Mouse (Mus musculus): ENCODE results near the gene Snx9. TPM values are rescaled to one million over a fixed set of nuclear protein-coding genes. Genes with fewer than 3 reads are reported as not detected.
A peak's percentile ranks its signal among the peaks of the same experiment; 100 is the strongest.

Snx9 gene
- polyA plus RNA-seq, 2 experiments, result 9.4 to 11.6 TPM

- Histone ChIP-seq H3K4me2 (ENCODE audit: low read depth) (no peak overlapping the region), H3K36me3 (replicated peaks; ENCODE audit: control insufficient read depth, insufficient read depth, low read depth) (no peaks in the 10 kb centered on the region), H3K27ac (no peak overlapping the region), H3K9me3 (ENCODE audit: control insufficient read depth, low read length) (no peaks in the 10 kb centered on the region), H3K9ac (replicated peaks) (no peak overlapping the region), H3K4me1 (replicated peaks; ENCODE audit: control insufficient read depth in 2 of 2, insufficient read depth in 2 of 2, low read length in 1 of 2) (peaks cover 0 to 12% of the 10 kb centered on the region in 2 experiments; a peak in 2 of 4 replicates), H3K27me3 (ENCODE audit: control insufficient read depth, insufficient read depth, low read length) (no peaks in the 10 kb centered on the region), H3K4me3 (ENCODE audit: insufficient read depth in 1 of 2, low read depth in 2 of 2, low read length in 2 of 2) (no peak overlapping the region)
- no peak for TF ChIP-seq EP300 (IDR thresholded peaks at IDR 0.05; ENCODE audit: low read depth)
- no peak for TF ChIP-seq CTCF (IDR thresholded peaks at IDR 0.05; ENCODE audit: low read depth)
- ATAC-seq (ENCODE audit: insufficient read depth) (0 out of 2 replicates have a peak, but pooled peaks have one; percentile 23), DNase-seq (ENCODE audit: low read depth in 3 of 3, low spot score in 3 of 3) (no peak)
- 70% methylated on average over 3 of the region's 3 CpGs for WGBS (ENCODE audit: insufficient replicate concordance)
Measured at GRCm38 (mm10) chr17:5969246-5969645, 128.1 kb downstream of the Snx9 start.

GRCm38 (mm10) chr17:5970298-5970821 is 129.2 kb downstream of the Snx9 start:
- Histone ChIP-seq H3K27me3 (ENCODE audit: control insufficient read depth, insufficient read depth, low read length) (no peaks in the 10 kb centered on the region), H3K4me2 (ENCODE audit: low read depth) (no peak overlapping the region), H3K9me3 (ENCODE audit: control insufficient read depth, low read length) (no peaks in the 10 kb centered on the region), H3K36me3 (replicated peaks; ENCODE audit: control insufficient read depth, insufficient read depth, low read depth) (no peaks in the 10 kb centered on the region), H3K27ac (no peak overlapping the region), H3K4me3 (ENCODE audit: insufficient read depth in 1 of 2, low read depth in 2 of 2, low read length in 2 of 2) (no peak overlapping the region), H3K9ac (replicated peaks) (no peak overlapping the region), H3K4me1 (replicated peaks; ENCODE audit: control insufficient read depth in 2 of 2, insufficient read depth in 2 of 2, low read length in 1 of 2) (peaks cover 2 to 12% of the 10 kb centered on the region in 2 experiments; a peak in 2 of 4 replicates)
- 55% methylated on average over 5 of the region's 5 CpGs for WGBS (ENCODE audit: insufficient replicate concordance)
- TF ChIP-seq EP300 (IDR thresholded peaks at IDR 0.05; ENCODE audit: low read depth) (no peak), CTCF (IDR thresholded peaks at IDR 0.05; ENCODE audit: low read depth) (no peak)
- DNase-seq (ENCODE audit: low read depth in 3 of 3, low spot score in 3 of 3), result no peak
- ATAC-seq (ENCODE audit: insufficient read depth), result no peak

- Histone ChIP-seq H3K36me3 (replicated peaks; ENCODE audit: control insufficient read depth, insufficient read depth, low read depth) (no peaks in the 10 kb centered on the region), H3K9me3 (ENCODE audit: control insufficient read depth, low read length) (no peaks in the 10 kb centered on the region), H3K27ac (no peak overlapping the region), H3K4me1 (replicated peaks; ENCODE audit: control insufficient read depth in 2 of 2, insufficient read depth in 2 of 2, low read length in 1 of 2) (peaks cover 3 to 36% of the 10 kb centered on the region in 2 experiments; a peak in 2 of 4 replicates), H3K27me3 (ENCODE audit: control insufficient read depth, insufficient read depth, low read length) (peaks cover 5% of the 10 kb centered on the region), H3K4me3 (ENCODE audit: insufficient read depth in 1 of 2, low read depth in 2 of 2, low read length in 2 of 2) (no peak overlapping the region), H3K4me2 (ENCODE audit: low read depth) (no peak overlapping the region), H3K9ac (replicated peaks) (no peak overlapping the region)
- no peak for TF ChIP-seq CTCF (IDR thresholded peaks at IDR 0.05; ENCODE audit: low read depth)
- TF ChIP-seq EP300 (IDR thresholded peaks at IDR 0.05; ENCODE audit: low read depth), result no peak
- WGBS (ENCODE audit: insufficient replicate concordance), result 52% methylated on average over 8 of the region's 8 CpGs
- no peak for ATAC-seq (ENCODE audit: insufficient read depth)
- no peak for DNase-seq (ENCODE audit: low read depth in 3 of 3, low spot score in 3 of 3)
Measured at GRCm38 (mm10) chr17:5973536-5973935, 132.4 kb downstream of the Snx9 start.

- WGBS (ENCODE audit: insufficient replicate concordance), result 8% methylated on average over 23 of the region's 23 CpGs
- DNase-seq (ENCODE audit: low read depth in 3 of 3, low spot score in 3 of 3), result no peak
- H3K9ac ChIP-seq (replicated peaks), result no peak overlapping the region
Measured at GRCm38 (mm10) chr17:5975099-5975977, 134.2 kb downstream of the Snx9 start.

More at GRCm38 (mm10) chr17:5975099-5975977, 134.2 kb downstream of the Snx9 start:
- ATAC-seq (ENCODE audit: insufficient read depth), result 0 out of 2 replicates have a peak, but pooled peaks have one; percentile 13
- Histone ChIP-seq H3K27ac (no peak overlapping the region), H3K4me1 (replicated peaks; ENCODE audit: control insufficient read depth in 2 of 2, insufficient read depth in 2 of 2, low read length in 1 of 2) (peaks cover 3 to 27% of the 10 kb centered on the region in 2 experiments; a peak in 2 of 4 replicates), H3K4me2 (ENCODE audit: low read depth) (peak overlapping the region; percentile 31), H3K4me3 (ENCODE audit: insufficient read depth in 1 of 2, low read depth in 2 of 2, low read length in 2 of 2) (no peak overlapping the region), H3K27me3 (ENCODE audit: control insufficient read depth, insufficient read depth, low read length) (peaks cover 5% of the 10 kb centered on the region), H3K9me3 (ENCODE audit: control insufficient read depth, low read length) (no peaks in the 10 kb centered on the region), H3K36me3 (replicated peaks; ENCODE audit: control insufficient read depth, insufficient read depth, low read depth) (no peaks in the 10 kb centered on the region)
- TF ChIP-seq CTCF (IDR thresholded peaks at IDR 0.05; ENCODE audit: low read depth), result no peak
- TF ChIP-seq EP300 (IDR thresholded peaks at IDR 0.05; ENCODE audit: low read depth), result no peak

All from liver, embryonic 14.5 days (tissue).